Mouse (Mus musculus): ENCODE data around the gene Capn10. TPM values are rescaled to one million over a fixed set of nuclear protein-coding genes. Genes with fewer than 3 reads are reported as not detected.

The Capn10 gene
- total and polyA plus RNA-seq, 3 experiments: 11.9 to 16.1 (median 15.9) TPM

DNA sequence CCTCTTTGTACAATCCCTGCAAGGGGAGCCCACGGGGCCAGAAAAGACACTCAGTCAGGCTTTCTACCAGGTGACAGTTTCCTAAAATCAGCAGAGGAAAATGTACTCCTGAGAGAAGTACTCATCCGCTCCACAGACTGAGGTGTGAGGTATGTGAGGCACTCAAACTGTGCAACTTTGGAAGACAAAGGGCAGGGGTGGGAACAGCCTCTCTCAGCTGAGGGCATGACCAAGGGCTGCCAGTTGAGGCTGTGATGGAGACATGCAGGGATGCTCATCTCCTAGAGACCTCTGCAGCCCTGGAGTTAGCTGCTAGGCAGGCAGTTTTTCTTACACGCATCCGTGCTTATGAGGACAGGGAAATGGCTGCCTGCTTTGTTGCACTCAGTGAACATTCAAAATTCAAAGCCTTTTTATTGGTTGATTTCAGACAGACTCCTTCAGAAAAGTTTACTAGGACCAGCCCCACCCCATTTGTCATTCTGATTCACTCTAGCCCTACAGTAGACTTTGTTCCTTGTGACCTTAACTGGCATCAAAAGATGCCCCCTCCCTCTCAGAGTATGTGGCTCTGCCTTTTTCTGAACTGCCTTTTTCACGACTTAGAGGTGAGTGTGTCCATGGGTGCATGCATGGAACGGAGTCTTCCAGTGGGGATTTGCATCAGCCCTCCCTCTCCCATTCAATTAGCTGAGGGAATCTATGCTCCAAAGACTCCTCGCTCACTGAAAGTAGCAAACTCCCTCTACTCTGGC is 45.1 kb upstream of the Capn10 start:
- Histone ChIP-seq H3K9ac (ENCODE audit: insufficient read depth, low read depth) (no peak overlapping the region), H3K9me3 (replicated peaks; ENCODE audit: low read length) (no peaks in the 10 kb centered on the region), H3K27me3 (replicated peaks) (peaks cover 73% of the 10 kb centered on the region), H3K4me2 (ENCODE audit: insufficient read depth, low read depth, poor library complexity, severe bottlenecking) (no peak overlapping the region), H3K79me2 (replicated peaks; ENCODE audit: control insufficient read depth, extremely low read depth, insufficient read depth, poor library complexity, severe bottlenecking) (no peaks in the 10 kb centered on the region), H3K27ac (ENCODE audit: insufficient read depth, low read depth) (no peak overlapping the region), H3K36me3 (replicated peaks in 1 of 2; ENCODE audit: control insufficient read depth in 1 of 2, insufficient read depth in 1 of 2, low read length in 1 of 2) (no peaks in the 10 kb centered on the region), H3K4me1 (ENCODE audit: control insufficient read depth in 1 of 2, insufficient read depth in 2 of 2) (no peaks in the 10 kb centered on the region; a peak in 1 of 4 replicates), H3K4me3 (replicated peaks in 1 of 3; ENCODE audit: low read depth in 2 of 3, low read length in 2 of 3, poor library complexity in 1 of 3) (no peak overlapping the region)
- dilution Hi-C loops (cut with MboI; ENCODE audit: extremely low pct_ligation_motif_present, extremely low pct_unique_long_range_greater_than_20kb, low sequenced_read_pairs): no loop called here
- no peak for TF ChIP-seq EP300 (IDR thresholded peaks at IDR 0.05; ENCODE audit: low read length)
- no peak for TF ChIP-seq JUN (IDR thresholded peaks at IDR 0.05; ENCODE audit: insufficient read depth, low read depth, low read length)
- TF ChIP-seq RCOR1 (conservative IDR thresholded peaks at IDR 0.05; ENCODE audit: low read depth, low read length): no peak
- no peak for DNase-seq (ENCODE audit: extremely low read depth)
- in situ Hi-C loops (cut with MboI; ENCODE audit: low pct_ligation_motif_present, low pct_unique_long_range_greater_than_20kb, low sequenced_read_pairs): no loop called here

DNA sequence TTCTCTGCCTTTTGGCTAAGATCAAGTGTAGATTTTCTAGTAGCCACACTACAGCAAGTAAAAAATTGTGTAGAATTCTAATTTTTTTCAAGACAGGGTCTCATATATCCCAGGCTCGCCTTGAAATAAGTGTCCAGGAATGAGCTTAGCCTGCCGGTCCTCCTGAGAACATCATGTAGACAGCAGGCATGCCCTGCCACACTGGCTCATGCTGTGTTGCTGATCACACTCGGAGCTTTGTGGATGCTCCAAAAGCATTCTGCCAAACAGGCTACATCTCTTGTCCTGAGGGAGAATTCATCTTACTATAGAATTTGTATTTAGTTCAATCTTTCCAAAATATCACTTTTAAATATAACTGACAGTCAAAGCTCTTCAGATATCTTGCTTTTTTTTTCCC is 41.4 kb upstream of the Capn10 start:
- no peak for DNase-seq (ENCODE audit: extremely low read depth)
- Histone ChIP-seq H3K4me2 (ENCODE audit: insufficient read depth, low read depth, poor library complexity, severe bottlenecking) (no peak overlapping the region), H3K9me3 (replicated peaks; ENCODE audit: low read length) (no peaks in the 10 kb centered on the region), H3K9ac (ENCODE audit: insufficient read depth, low read depth) (no peak overlapping the region), H3K36me3 (replicated peaks in 1 of 2; ENCODE audit: control insufficient read depth in 1 of 2, insufficient read depth in 1 of 2, low read length in 1 of 2) (no peaks in the 10 kb centered on the region), H3K27ac (ENCODE audit: insufficient read depth, low read depth) (no peak overlapping the region), H3K27me3 (replicated peaks) (peaks cover 65% of the 10 kb centered on the region), H3K4me3 (replicated peaks in 1 of 3; ENCODE audit: low read depth in 2 of 3, low read length in 2 of 3, poor library complexity in 1 of 3) (no peak overlapping the region), H3K79me2 (replicated peaks; ENCODE audit: control insufficient read depth, extremely low read depth, insufficient read depth, poor library complexity, severe bottlenecking) (no peaks in the 10 kb centered on the region), H3K4me1 (ENCODE audit: control insufficient read depth in 1 of 2, insufficient read depth in 2 of 2) (no peaks in the 10 kb centered on the region)
- TF ChIP-seq SMC3 (IDR thresholded peaks at IDR 0.05; ENCODE audit: low read depth, low read length) (no peak), MEF2A (IDR thresholded peaks at IDR 0.05; ENCODE audit: borderline replicate concordance, low read depth, low read length) (no peak), RCOR1 (conservative IDR thresholded peaks at IDR 0.05; ENCODE audit: low read depth, low read length) (no peak), ZMIZ1 (IDR thresholded peaks at IDR 0.05; ENCODE audit: low read depth, low read length) (no peak), E2F4 (IDR thresholded peaks at IDR 0.05; ENCODE audit: insufficient replicate concordance, low read depth, low read length) (no peak)
- in situ Hi-C loops (cut with MboI; ENCODE audit: low pct_ligation_motif_present, low pct_unique_long_range_greater_than_20kb, low sequenced_read_pairs): no loop called here
- dilution Hi-C loops (cut with MboI; ENCODE audit: extremely low pct_ligation_motif_present, extremely low pct_unique_long_range_greater_than_20kb, low sequenced_read_pairs): no loop called here

DNA sequence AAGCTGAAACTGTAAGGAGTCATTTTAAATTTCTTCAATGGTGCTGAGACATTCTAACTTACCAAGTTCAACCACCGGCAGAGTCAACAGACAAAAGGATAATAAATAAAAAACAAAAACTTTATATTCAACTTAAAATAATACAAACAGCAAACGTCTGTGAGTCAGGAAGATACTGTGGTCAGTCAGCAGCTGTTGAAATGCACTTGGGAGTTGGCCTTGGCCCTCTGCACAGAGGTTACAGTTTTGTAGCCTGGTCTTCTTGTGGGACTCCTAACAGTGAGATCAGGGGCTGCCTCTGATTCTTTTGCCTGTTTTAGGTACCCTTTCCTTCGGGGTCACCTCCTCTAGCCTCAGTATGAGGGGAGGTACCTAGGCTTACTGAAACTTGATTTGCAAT is 40.3 kb upstream of the Capn10 start:
- dilution Hi-C loops (cut with MboI; ENCODE audit: extremely low pct_ligation_motif_present, extremely low pct_unique_long_range_greater_than_20kb, low sequenced_read_pairs): no loop called here
- H3K9ac ChIP-seq (ENCODE audit: insufficient read depth, low read depth): no peak overlapping the region
- H3K4me3 ChIP-seq (replicated peaks in 1 of 3; ENCODE audit: low read depth in 2 of 3, low read length in 2 of 3, poor library complexity in 1 of 3): no peak overlapping the region
- peaks cover 61% of the 10 kb centered on the region for H3K27me3 ChIP-seq (replicated peaks)
- no peaks in the 10 kb centered on the region for H3K9me3 ChIP-seq (replicated peaks; ENCODE audit: low read length)
- DNase-seq (ENCODE audit: extremely low read depth): no peak
- in situ Hi-C loops (cut with MboI; ENCODE audit: low pct_ligation_motif_present, low pct_unique_long_range_greater_than_20kb, low sequenced_read_pairs): no loop called here
- no peaks in the 10 kb centered on the region for H3K36me3 ChIP-seq (replicated peaks in 1 of 2; ENCODE audit: control insufficient read depth in 1 of 2, insufficient read depth in 1 of 2, low read length in 1 of 2)
- no peaks in the 10 kb centered on the region for H3K79me2 ChIP-seq (replicated peaks; ENCODE audit: control insufficient read depth, extremely low read depth, insufficient read depth, poor library complexity, severe bottlenecking)
- H3K27ac ChIP-seq (ENCODE audit: insufficient read depth, low read depth): no peak overlapping the region
- H3K4me2 ChIP-seq (ENCODE audit: insufficient read depth, low read depth, poor library complexity, severe bottlenecking): no peak overlapping the region
- H3K4me1 ChIP-seq (ENCODE audit: control insufficient read depth in 1 of 2, insufficient read depth in 2 of 2): no peaks in the 10 kb centered on the region
- TF ChIP-seq E2F4 (IDR thresholded peaks at IDR 0.05; ENCODE audit: insufficient replicate concordance, low read depth, low read length) (no peak), HCFC1 (IDR thresholded peaks at IDR 0.05; ENCODE audit: low read depth, low read length) (no peak), KAT2A (IDR thresholded peaks at IDR 0.05; ENCODE audit: insufficient replicate concordance, low read length) (no peak), POLR2A (IDR thresholded peaks at IDR 0.05; ENCODE audit: low read depth, low read length) (no peak), USF1 (IDR thresholded peaks at IDR 0.05; ENCODE audit: low read depth, low read length) (no peak), TCF12 (IDR thresholded peaks at IDR 0.05; ENCODE audit: low read depth, low read length) (no peak), ZMIZ1 (IDR thresholded peaks at IDR 0.05; ENCODE audit: low read depth, low read length) (no peak), BHLHE40 (IDR thresholded peaks at IDR 0.05; ENCODE audit: low read depth, low read length) (no peak), POLR2AphosphoS2 (IDR thresholded peaks at IDR 0.05; ENCODE audit: low read depth, low read length) (no peak), ZNF384 (IDR thresholded peaks at IDR 0.05; ENCODE audit: low read depth, low read length) (no peak), MEF2A (IDR thresholded peaks at IDR 0.05; ENCODE audit: borderline replicate concordance, low read depth, low read length) (no peak), NRF1 (IDR thresholded peaks at IDR 0.05; ENCODE audit: low read depth, low read length) (no peak), CHD1 (IDR thresholded peaks at IDR 0.05; ENCODE audit: low read depth, low read length) (no peak), JUN (IDR thresholded peaks at IDR 0.05; ENCODE audit: insufficient read depth, low read depth, low read length) (no peak)

All from CH12.LX (cell line).